Mouse (Mus musculus) lung, adult 2 months (tissue): ENCODE measurements around the gene Fndc3b.

Source experiments
- CTCF ChIP-seq: fragments of 200-500 bp; IDR thresholded peaks from 2 replicates; pipeline ENCODE4 v1.5.1; 2011; ENCODE audit warnings: mild to moderate bottlenecking, low read length, control low read depth; ENCODE audit not compliant: insufficient read depth
- POLR2A ChIP-seq: fragments of 200-500 bp; IDR thresholded peaks from 2 replicates; pipeline ENCODE4 v1.6.1; 2011; ENCODE audit warnings: low read depth, mild to moderate bottlenecking, control low read depth, low read length, borderline replicate concordance; ENCODE audit errors: extremely low read depth

- TF ChIP-seq CTCF (no peak), POLR2A (no peak)
Observed at GRCm38 (mm10) chr3:27534208-27534607, 176.9 kb downstream of the Fndc3b start.
